Mouse (Mus musculus) left cerebral cortex, adult 2 months (tissue): ENCODE results near the gene Snrpa1. TPM values are rescaled to one million over a fixed set of nuclear protein-coding genes. Genes with fewer than 3 reads are reported as not detected.
"Not testable (repeated sequence)": the region's sequence is repeated elsewhere in the genome, so short reads cannot be mapped to it uniquely, and the experiment has no call there.

Experiments
- DNase-seq, 2 experiments: peaks; one replicate each; pipeline ENCODE4 v3.0.0; 2021 to 2022; ENCODE audit warnings: low spot score in 2 of 2, mixed read lengths in 1 of 2; ENCODE audit errors: extremely low spot score in 1 of 2
- H3K27ac ChIP-seq: fragments of 200-600 bp; 2 replicates; pipeline ENCODE4 v1.8.1; 2022
- H3K4me3 ChIP-seq: fragments of 200-600 bp; 2 replicates; pipeline ENCODE4 v1.8.1; 2022
- CTCF ChIP-seq: fragments of 200-600 bp; IDR thresholded peaks from 2 replicates; pipeline ENCODE4 v1.8.1; 2022; ENCODE audit warnings: antibody characterized with exemption, mild to moderate bottlenecking, moderate library complexity
- intact Hi-C: fragments of 180-260 bp; cut with DNase I; formaldehyde crosslinking; loops from one replicate; pipeline ENCODE4 v1.15.1; 2025
- total RNA-seq, 2 experiments: library from RNA; stranded (reverse); gene quantifications; 2 replicates each; pipeline ENCODE4 v1.2.3; 2021

Gene Snrpa1
- total RNA-seq, 2 experiments from 2014 or later, result 36.8 to 37.0 TPM

DNA sequence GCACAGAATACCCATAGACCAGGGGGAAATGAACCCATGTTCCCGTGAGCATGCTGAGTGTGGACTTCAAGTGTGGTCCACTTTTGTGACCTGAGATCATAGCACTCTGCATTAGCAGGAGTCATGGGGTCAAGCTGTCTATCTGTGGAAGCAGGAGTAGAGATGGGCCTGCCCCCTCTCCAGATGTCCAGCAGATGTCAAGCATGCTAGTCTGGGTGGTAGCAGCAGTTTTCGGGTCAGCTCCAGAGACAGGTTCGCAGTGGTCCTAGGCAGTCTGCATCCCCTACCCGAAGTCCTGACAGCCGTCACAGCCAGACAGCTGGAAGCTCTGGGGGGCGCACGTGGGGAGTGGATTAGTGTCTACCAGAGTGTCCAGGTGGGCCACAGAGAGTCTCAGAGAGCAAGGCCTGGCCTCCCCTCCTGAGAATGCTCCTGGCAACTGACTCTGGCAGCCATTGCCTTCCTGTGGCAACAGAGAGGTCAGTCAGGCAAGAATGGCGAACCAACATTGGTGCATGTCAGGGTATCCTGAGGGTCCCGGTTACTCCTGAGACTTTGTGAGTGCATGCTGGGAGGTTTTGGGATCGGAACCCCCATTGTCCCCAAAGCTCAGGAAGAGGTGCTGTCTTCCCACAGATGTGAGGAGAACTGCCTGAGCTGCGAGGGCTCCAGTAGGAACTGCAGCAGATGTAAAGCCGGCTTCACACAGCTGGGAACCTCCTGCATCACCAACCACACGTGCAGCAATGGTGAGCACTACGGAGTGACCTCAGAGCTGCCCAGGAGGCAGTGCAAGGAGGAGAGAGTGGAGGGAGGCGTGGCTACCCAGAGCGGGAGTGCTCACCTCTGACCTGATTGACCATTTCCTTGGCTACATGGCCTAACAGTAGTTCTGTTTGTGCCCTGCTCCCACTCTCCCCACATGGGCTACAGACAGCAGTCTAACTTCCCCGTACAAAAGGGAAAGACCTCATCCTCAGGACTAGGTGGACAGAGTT lies 11.6 kb upstream of the Snrpa1 start:
- no peak overlapping the region for H3K4me3 ChIP-seq
- intact Hi-C loops, result no loop called here
- no peak overlapping the region for H3K27ac ChIP-seq
- no peak for TF ChIP-seq CTCF
- DNase-seq, result no peak

DNA sequence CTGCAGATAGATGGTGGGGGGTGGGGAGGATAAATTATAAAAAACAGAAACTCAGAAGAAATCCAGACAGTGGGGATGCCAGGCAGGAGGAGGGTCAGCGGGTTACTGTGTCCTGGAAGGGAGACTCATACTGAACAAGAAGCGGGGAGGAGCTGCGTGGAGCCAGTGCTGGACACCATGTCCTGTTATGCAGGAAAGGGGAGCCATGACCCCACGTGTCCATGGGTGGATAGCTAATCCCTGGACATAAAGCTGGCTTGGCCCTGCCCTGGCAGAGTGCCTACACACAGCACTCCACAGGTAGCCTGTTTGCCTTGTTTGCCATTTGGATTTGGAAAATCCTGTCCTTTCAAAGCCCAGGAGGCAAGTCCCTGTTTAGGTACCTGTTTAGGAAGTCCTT lies 10.8 kb upstream of the Snrpa1 start:
- no peak for DNase-seq

DNA sequence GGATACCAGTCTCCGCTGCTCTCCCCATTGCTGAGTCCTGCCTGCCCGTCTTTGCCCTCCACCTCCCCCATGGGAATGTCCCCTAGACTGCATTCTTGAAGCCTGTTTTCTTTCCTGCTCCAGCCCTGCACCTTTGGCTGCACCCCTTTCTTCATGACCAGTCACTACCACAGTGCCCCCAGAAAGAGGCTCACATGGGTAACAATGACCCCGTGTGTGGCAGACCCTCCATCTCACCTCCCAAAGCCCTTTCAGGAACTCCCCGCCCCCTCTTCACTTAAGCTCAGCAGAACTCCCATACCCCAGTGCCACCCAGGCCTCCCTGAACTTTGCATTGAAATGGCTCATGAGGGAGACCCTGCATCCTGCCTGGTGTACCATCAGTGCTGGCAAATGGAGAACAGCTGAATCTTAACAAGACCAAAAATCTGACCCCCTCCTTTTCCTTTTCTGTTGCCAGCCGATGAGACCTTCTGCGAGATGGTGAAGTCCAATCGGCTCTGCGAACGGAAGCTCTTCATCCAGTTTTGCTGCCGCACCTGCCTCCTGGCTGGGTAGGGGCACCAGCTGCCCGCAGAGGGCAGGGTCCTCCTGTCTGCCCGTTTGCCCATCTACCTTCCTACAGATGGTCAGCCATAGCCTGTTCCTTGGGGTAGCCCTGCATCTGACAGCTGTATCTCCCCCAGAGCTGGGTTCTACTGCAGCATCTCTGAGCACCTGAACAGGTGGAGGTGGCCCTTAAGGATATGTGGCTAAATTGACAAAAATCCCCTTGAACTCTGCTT lies 10.2 kb upstream of the Snrpa1 start:
- intact Hi-C loops, result no loop called here
- Histone ChIP-seq H3K27ac (no peak overlapping the region), H3K4me3 (no peak overlapping the region)
- no peak for DNase-seq
- no peak for TF ChIP-seq CTCF

More for the DNA sequence above, 10.8 kb upstream of the Snrpa1 start:
- intact Hi-C loops, result no loop called here
- no peak for TF ChIP-seq CTCF
- H3K27ac ChIP-seq, result no peak overlapping the region
- H3K4me3 ChIP-seq, result no peak overlapping the region

DNA sequence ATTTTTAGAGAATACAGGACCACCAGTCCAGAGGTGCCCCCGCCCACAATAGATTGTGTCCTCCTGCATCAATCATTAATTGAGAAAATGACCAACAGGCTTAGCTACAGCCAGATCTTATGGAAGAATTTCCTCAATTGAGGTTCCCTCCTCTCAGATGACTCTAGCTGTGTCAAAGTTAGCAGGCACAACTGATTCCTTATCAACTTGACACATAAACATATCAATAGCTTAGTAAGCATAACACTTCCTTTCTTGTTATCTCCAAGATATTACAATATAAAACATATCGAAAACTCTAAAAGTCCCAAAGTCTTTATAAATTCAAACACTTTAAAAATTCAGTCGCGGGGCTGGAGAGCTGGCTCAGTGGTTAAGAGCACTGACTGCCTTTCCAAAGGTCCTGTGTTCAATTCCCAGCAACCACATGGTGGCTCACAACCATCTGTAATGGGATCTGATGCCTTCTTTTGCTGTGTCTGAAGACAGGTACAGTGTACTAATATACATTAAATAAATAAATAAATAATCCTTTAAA lies 4.8 kb upstream of the Snrpa1 start:
- intact Hi-C loops, result no loop called here
- DNase-seq, result no peak
- H3K4me3 ChIP-seq, result no peak overlapping the region
- H3K27ac ChIP-seq, result no peak overlapping the region
- TF ChIP-seq CTCF, result no peak

DNA sequence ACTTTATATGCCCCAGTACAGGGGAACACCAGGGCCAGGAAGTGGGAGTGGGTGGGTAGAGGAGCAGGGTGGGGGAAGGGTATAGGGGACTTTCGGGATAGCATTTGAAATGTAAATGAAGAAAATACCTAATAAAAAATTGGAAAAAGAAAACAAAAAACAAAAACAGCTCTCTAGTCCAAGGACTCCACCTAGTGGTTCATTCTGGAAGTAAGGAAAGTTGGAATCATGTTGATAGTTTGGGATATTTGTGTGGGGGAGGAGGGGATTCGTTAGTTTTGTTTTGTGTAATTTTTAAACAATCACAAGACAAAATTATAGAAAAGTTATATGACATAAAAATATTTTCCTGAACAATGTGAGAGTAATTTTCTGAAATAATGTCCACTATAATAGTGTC lies 3.4 kb upstream of the Snrpa1 start:
- H3K27ac ChIP-seq, DNase-seq, H3K4me3 ChIP-seq: not testable (repeated sequence)
- intact Hi-C loops, result loop anchor here (1.0 to 5.0 kb wide), 2 partner anchors 323 to 351 kb away; no protein-coding TSS in a partner anchor
- TF ChIP-seq CTCF, result peak; percentile 83

DNA sequence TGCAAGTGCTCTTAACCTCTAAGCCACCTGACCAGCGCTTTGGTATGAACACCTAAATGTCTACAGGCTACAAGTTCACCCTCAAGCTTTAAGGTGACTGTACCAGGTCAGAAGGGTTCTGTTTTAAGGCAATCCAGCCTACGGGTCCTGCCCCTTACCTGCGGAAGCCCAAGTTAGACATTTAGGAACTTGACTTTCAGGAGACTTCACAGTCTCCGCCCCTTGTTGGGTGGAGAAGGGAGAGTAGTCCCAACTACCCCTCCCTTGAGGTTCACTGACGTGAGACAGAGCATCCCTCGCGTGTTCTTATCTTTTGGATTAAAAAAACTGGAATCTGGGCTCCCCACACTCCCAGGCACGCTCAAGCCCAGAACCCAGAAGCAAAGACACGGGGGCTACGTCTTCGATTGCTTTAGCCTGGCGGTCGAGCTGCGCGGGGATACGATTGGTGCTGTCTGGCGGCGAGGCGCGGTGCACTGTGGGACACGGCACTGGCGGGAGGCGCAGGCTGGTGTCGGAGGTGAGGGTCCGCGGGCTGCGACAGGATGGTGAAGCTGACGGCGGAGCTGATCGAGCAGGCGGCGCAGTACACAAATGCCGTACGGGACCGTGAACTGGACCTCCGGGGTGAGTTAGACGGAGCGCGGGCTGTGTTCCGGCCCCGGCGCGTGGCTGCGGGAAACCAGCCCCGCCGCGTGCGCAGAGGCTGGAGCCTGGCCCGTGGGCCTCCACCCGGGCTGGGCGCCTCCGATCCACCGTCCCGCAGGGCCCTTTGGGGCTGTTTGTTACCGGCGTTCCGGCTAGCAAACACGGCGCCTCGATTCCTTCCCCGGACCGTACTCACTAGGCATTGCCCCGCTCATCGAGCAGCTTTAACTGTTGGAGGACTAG lies 1.5 kb downstream of the Snrpa1 start:
- Histone ChIP-seq H3K4me3 (peak overlapping the region; percentile 65), H3K27ac (peak overlapping the region; percentile 77)
- no peak for TF ChIP-seq CTCF
- DNase-seq, result peak; percentile 87 to 93
- intact Hi-C loops, result loop anchor here (1.0 kb wide), 1 partner anchor 19 kb away; the partner anchor contains the start of gene Selenos

DNA sequence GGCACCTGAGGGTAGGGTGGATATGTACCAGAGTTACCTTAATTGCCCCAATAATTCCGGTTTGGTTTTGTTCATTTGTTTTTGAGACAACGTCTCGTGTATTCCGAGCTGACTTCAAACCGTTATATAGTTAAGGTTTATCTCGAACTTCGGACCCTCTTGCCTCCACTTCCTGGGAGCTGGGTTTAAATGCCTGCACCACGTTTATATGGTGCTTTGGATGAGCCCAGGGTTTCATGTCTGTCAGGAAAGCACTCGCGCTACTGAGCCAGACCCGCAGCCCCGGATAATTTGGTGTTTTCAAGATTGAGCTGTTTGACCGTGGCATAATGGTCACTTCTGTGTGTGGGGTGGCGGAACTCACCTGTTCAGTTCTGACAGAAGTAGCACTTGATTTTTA lies 2.3 kb downstream of the Snrpa1 start:
- TF ChIP-seq CTCF, result no peak
- Histone ChIP-seq H3K27ac (no peak overlapping the region), H3K4me3 (peak overlapping the region; percentile 65)
- DNase-seq, result no peak
- intact Hi-C loops, result no loop called here

DNA sequence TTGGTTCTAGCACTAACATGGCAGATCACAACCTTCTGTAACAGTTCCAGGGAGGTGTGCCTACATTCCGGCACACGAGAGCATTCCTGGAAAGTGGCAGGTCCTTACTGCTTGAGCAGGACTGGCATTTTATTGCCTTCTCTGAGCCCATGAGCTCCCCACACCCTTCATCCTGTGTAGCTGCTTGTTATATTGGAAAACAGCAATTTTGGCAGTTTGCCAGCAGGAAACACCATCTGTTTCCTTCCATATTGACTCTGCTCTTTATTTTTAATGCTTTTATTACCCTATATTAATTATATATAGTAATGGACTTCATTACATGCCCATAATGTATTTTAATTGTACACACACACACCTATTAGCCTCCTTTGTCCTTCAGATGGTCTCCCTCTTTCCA lies 17.6 kb downstream of the Snrpa1 start:
- no peak for TF ChIP-seq CTCF
- Histone ChIP-seq H3K4me3 (no peak overlapping the region), H3K27ac (no peak overlapping the region)
- DNase-seq, result no peak
- intact Hi-C loops, result no loop called here

DNA sequence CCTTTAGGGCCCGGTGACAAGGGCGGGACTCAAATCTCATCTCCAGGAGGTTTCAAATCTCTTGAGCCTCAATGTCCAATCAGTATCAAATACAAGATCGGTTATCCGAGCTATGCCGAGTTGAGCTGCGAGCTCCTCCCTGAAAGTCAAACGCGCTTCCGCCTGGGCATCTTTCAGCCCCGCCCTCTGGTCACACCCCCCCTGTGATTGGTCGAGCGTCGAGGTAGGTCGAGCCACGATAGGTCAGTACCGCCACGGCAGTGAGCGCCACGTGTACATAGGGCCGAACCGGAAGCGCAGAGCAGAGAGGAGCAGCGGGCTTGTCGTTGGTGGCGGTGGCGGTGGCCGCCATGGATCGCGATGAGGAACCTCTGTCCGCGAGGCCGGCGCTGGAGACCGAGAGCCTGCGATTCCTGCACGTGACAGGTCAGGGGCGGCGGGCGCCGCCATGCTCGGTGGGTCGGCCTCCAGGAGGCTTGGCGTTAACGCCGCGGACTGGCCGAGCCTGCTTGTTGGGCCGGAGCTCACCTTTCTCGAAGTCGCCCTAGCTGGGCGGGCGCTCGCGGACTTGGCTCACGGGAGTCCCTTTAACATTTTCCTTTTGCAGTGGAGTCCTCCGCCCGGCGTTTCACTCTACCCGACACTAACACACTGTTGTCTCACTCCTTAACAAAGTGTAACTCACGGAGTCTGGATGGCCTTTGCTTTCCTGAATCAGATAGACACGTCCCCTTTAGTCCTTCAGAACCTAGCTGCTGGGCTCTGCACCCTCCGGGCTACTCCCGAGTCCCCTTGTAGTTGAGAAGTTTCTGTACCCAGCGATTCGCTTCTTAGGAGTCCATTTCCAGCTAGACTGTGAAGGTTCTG lies 20.8 kb downstream of the Snrpa1 start, which contains the start of gene Selenos:
Gene Selenos (plus strand): TSS at position 286 of the 867 bp plus-strand sequence.
- intact Hi-C loops, result loop anchor here (1.0 kb wide), 1 partner anchor 19 kb away; no protein-coding TSS in a partner anchor
- peak within 1 kb of the TSS; percentile 92 for H3K4me3 ChIP-seq
- TF ChIP-seq CTCF, result no peak
- peak; percentile 92 to 95 for DNase-seq
- H3K27ac ChIP-seq, result peak within 1 kb of the TSS; percentile 83

DNA sequence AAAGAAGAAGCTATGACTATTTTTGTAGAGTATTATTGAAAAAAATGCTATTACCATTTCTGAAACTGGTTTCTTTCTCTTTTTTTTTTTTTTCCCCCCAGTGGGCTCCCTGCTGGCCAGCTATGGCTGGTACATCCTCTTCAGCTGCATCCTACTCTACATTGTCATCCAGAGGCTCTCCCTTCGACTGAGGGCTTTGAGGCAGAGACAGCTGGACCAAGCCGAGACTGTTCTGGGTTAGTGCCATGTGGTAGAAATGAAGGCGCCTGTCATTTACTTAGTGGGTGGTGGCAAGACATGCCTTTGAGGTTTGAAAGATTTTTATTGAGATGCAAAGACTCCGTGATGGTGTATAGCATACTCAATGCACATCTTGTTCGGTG lies 21.4 kb downstream of the Snrpa1 start:
- intact Hi-C loops, result no loop called here
- Histone ChIP-seq H3K4me3 (peak overlapping the region; percentile 92), H3K27ac (peak overlapping the region; percentile 83)
- DNase-seq, result no peak
- TF ChIP-seq CTCF, result peak; percentile 34
